Mouse (Mus musculus) adrenal gland (tissue): ENCODE results near the gene Crim1.

Experiments
- intact Hi-C: fragments of 180-260 bp; cut with DNase I; formaldehyde crosslinking; loops from one replicate; pipeline ENCODE4 v1.15.1; 2025
- microRNA-seq, 2 experiments: library from miRNA; unstranded; fragments of <30 nt; microRNA quantifications; one replicate each; pipeline ENCODE4; 2019

Gene Crim1

DNA sequence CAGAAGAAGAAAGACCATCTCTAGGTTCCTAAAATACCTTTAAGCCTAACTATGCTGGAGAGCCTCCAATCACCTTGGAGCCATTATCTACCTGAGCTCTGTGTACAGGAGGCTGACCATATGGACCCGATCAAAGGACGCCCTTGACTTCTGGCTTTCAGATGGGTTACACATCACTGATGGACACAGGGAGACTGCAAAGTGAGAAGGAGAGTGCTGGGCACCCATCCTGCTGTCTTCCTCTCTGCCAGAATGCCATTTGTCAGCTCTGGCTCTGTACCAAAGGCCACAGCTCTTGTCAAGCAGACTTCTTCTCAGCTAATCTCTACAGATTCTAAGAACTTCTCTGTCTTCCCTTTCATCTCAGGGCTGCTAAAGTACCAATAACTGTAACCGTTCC lies 205.3 kb downstream of the Crim1 start:
- intact Hi-C loops = no loop called here

DNA sequence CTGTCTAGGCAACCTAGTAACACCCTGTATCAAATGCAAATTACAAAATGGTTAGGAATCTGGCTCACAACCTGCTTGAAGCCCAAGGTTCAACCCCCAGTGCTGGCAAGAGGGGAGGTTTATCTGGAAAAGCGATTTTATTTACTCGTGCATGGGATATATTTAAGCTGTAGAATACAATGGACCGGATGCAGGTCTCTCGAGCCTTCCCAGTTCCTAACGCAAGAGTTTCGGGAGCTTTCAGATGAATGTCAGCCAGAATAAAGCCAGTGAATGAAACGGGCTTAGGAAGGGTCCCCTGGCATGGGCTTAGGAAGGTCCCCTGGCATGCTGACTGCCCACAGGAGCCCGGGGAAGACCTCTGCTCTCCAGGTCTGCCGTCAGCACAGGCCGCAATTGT lies 206.8 kb downstream of the Crim1 start:
- intact Hi-C loops = no loop called here

DNA sequence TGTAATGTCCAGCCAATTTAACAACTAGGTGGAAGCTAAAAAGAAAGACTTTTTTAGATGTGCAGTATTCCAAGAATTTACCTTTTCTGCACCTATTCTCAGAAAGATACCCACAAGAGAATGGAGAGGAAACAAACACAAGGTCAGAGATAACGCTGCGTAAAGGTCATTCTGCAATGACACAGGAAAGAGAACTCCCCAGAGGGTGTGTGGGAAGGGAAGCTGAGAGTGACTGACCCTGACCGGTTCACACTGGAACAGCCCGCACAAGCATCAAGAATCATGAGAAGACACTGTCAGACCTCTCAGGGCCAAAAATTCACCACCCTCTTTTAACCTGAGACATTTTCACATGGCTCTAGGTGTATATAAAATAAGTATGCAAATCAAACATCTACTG lies 207.5 kb downstream of the Crim1 start:
- intact Hi-C loops = no loop called here

DNA sequence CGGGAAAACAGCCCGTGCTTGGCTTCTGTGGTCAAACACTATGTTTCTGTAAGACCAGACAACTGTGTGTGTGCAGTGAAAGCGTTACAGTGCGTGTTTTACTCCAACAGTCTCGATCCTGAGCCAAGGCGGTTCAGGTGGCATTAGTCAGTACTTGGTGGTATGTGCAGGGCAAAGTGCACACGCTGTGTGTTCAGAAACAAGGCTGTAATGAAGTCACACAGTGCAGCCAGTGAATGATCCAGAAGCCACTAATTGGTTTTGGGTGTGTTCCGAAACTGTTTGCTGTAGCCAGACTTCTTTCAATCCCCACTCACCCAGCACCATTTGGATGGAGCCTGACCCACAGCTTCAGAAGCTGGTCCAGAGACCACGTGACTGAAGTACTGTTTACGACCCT lies 208.3 kb downstream of the Crim1 start:
- intact Hi-C loops = no loop called here

DNA sequence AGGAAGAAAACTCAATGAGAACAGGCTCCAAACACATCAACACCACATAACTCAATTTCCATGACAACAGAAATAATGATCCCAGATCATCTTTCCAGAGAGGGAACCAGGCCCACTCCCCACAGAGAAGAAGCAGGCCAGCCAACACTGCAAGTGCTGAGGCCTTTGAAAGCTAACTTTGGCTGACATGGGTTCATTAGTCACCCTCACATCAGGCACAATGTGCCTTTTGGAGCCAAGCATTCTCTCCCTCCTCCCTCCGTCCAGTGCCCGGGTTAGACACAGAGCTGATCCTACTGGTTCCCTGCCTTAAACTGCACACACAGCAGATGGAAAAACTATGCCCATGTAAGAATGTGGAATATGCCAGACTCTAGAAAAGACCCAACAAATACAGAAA lies 209.9 kb downstream of the Crim1 start:
- intact Hi-C loops = no loop called here

DNA sequence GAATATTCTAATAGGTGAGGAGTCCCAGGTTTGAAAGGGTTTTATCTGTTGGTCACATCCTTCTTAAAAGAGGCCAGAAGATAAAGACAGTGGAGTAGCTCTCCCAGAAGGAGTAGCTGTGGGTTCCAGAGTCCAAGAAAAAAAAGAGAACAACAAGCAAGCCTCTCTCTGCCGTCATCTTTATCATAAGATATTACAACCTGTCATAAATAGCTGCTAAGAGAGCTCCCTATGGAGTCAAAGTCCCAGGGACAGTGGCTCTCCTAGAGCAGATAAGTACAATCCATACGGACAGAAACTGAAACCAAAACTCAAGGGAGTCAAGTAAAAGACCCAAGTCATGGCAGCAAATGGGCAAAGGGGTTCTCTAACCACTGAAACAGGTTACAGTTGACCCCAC lies 215.2 kb downstream of the Crim1 start:
- intact Hi-C loops = no loop called here

DNA sequence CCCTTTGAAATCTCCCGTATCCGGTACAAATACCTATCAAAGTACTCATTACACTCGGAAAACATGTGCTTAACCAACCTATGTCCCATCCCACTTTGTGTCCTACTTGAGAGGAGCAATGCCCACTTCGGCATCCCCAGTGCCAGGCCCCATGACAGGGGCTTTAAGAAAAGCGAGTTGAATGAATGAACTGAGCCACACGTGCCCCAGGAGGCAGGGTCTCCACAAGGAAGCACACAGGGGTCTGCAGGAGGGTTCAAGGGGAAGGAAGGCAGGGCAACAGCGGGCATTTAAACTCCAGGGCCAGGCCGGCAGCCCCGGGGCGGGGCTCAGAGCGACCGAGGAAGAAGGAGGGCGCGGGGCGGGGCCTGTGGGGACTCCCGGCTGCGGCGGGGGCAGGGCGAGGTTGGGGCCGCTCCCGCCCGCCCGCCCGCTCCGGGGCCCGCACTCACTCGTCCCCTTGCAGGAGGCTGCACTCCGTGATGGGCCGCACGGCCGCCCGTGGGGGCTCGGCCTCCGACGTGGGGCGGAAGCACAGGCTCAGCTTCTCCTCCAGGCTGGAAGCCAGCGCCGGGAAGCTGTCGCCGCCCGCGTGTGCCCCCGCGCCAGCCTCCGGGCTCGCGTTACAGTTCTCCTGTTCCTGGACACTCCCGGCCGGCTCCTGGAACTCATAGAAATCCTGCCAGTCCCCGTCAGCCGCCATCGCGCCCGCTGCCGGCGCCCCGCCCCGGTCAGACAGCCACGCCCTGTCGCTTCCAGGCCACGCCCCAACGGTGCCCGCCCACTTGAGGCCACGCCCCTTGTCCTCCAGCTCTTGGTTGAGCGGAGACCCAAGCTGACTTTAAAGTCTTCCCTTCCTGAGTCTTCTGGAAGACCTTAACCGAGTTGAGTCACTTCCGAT lies 217.6 kb downstream of the Crim1 start, which contains the start of gene Fez2:
Gene Fez2 (minus strand): TSS at position 772 of the 901 bp plus-strand sequence.
- intact Hi-C loops = no loop called here

DNA sequence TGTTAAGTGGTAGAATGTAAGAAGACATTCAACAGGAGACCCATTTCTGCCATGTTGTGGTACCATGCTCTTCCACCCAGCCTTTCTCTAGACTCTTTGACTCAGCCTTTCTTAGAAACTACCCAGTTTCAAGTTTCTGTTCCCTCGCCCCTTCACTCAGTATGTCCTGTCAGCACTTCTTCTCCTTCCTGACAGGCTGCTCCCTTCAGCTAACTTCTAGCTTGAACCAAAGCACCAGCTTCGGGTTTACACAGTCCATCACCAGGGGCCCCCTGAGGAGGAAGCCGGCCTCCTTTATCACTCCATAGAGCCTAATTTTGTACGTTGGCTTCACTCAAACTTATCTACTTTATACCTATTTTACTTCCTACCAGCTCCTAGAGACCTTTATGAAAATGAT lies 219.2 kb downstream of the Crim1 start:
- intact Hi-C loops = no loop called here

DNA sequence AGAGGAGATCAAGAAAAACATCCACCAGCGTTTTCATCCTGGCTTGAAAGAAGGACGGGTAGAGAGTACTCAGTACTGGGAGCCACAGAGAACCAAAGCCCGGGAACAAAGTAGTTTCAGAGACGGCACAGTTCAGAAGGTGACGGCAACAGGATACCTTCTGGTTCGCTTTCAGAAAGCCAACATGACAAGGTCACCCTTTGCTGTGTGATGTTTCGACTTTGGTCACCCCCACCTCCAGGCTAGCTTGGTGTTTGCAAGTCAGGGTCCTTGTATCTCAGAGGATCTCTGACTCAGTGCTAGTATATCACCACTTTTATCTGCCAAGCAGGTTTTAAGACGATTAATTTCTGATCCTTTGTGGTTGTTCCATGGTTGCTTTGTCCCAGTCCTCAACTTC lies 225.0 kb downstream of the Crim1 start:
- intact Hi-C loops = no loop called here

Small RNA genes lying within 50 kb of the gene (microRNA-seq; reads per million reads assigned to microRNA genes)
- gene Gm25069 = 0 reads per million in 2 experiments
